Mouse (Mus musculus): ENCODE data around the gene Tbc1d22b. TPM values are rescaled to one million over a fixed set of nuclear protein-coding genes. Genes with fewer than 3 reads are reported as not detected.

Tbc1d22b gene
- polyA plus RNA-seq, 1 experiment from 2014 or later: 18.8 TPM

- no peak overlapping the region for H3K27ac ChIP-seq (replicated peaks)
- 58% methylated on average over 8 of the region's 8 CpGs for WGBS
- H3K4me3 ChIP-seq: peak overlapping the region; percentile 97
Measured at GRCm38 (mm10) chr17:29548994-29549393, 591 bp upstream of the Tbc1d22b start.

DNA sequence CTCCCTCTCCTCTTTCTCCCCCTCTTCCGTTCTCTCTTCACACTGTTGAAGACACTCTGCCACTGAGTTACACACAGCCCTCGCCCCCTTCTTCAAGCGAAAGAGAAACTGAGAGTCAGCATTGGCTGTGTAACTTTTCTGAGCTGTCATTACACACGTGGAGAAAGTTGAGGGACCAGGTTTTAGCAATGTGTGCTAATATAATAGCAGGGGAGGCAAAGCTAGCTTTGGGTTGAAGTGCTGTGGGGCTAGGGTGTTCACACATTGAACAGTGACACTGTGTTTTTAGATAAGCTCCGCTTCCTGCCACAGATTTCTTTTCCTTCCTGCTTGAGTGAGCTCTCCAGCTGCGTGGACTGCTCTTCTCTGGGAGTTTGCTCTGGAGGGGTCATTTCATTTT lies 1.4 kb downstream of the Tbc1d22b start:
- Histone ChIP-seq H3K4me3 (peak overlapping the region; percentile 97), H3K27me3 (ENCODE audit: low read depth, poor library complexity, severe bottlenecking) (no peaks in the 10 kb centered on the region), H3K36me3 (no peaks in the 10 kb centered on the region), H3K27ac (replicated peaks) (no peak overlapping the region), H3K4me1 (peaks cover 26% of the 10 kb centered on the region), H3K9me3 (replicated peaks) (no peaks in the 10 kb centered on the region)
- 73% methylated on average over 6 of the region's 6 CpGs for WGBS
- no peak for DNase-seq (ENCODE audit: low spot score)

More at GRCm38 (mm10) chr17:29548994-29549393, 591 bp upstream of the Tbc1d22b start:
- no peaks in the 10 kb centered on the region for H3K36me3 ChIP-seq
- H3K4me1 ChIP-seq: peaks cover 26% of the 10 kb centered on the region
- no peak for DNase-seq (ENCODE audit: low spot score)
- H3K27me3 ChIP-seq (ENCODE audit: low read depth, poor library complexity, severe bottlenecking): no peaks in the 10 kb centered on the region
- H3K9me3 ChIP-seq (replicated peaks): no peaks in the 10 kb centered on the region

DNA sequence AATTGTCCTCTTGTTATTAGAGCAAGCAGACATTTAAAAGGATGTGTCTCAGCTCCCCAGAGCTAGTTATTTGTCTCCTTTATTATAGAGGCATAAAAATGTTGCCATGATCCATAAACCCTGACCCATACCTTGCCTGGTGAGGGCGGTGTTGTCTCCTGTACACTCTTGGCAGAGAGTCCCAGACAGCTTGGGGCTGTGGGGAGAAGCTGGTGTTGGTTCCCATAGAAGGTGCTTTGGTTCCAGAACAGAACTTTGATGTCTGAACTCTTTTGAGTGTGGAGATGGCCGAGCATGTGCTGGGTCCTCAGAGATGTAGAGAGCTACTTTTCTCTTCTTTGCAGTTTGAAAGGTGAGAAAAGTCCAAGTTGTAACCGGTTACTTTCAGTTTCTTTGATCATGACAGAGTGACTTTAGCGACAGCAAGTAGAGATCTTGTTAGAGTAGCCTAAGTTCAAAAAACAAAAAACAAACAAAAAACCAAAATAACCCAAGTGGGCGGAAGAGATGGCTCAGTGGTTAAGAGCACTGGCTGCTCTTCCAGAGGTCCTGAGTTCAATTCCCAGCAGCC lies 2.7 kb downstream of the Tbc1d22b start, which contains the start of gene Tmem217:
TSS of gene Tmem217 (minus strand) at position 224 of the 571 bp plus-strand sequence.
- Histone ChIP-seq H3K4me3 (peak within 1 kb of the TSS; percentile 97; the same call in 1 of the 2 replicates), H3K9me3 (replicated peaks) (no peaks in the 10 kb centered on the region), H3K27ac (replicated peaks) (no peak within 1 kb of the TSS), H3K36me3 (peaks cover 9% of the 10 kb centered on the region), H3K4me1 (peaks cover 26% of the 10 kb centered on the region), H3K27me3 (ENCODE audit: low read depth, poor library complexity, severe bottlenecking) (no peaks in the 10 kb centered on the region)
- DNase-seq (ENCODE audit: low spot score): no peak
- WGBS: 90% methylated on average over 5 of the region's 5 CpGs

DNA sequence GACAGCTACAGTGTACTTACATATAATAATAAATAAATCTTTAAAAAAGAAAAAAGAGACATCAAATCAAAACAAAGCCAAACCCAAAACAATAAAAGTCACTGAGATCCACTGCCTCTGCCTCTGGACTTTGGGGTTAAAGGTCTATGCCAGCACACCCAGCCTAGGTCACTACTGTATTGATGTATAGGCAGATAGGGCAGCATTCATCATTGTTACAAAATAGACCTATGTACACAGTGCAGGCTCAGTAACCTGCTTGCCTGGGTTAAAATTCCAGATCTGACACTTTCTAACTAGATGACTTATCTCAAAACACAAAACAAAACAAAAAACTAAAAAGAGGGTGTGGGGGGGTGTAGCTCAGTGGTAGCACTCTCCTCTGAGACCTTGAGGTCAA lies 4.6 kb downstream of the Tbc1d22b start:
- peaks cover 23% of the 10 kb centered on the region for H3K4me1 ChIP-seq
- H3K36me3 ChIP-seq: peaks cover 14% of the 10 kb centered on the region
- H3K27ac ChIP-seq (replicated peaks): no peak overlapping the region
- no peak overlapping the region for H3K4me3 ChIP-seq
- DNase-seq (ENCODE audit: low spot score): no peak
- no peaks in the 10 kb centered on the region; the same call in 1 of the 2 replicates for H3K9me3 ChIP-seq (replicated peaks)
- no peaks in the 10 kb centered on the region for H3K27me3 ChIP-seq (ENCODE audit: low read depth, poor library complexity, severe bottlenecking)

DNA sequence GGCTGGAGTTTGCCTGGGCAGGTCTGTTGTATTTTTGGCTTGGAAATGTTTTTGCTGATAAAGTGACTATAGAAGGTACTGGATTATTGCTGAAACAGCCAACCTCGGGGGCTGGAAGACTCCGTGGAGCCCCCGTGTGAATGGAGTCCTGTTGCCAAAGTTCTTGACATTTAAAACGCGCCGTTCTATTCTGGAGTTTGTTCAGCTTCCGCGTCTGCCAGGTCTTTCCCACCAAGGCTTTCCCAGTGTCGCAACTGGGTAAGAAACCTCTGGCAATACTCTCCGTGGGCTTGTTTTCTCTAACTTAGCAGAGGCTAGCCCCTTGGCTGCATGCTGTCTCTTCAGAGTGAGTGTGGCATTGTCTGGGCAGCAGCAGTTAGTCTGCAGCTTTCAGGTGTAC lies 6.9 kb downstream of the Tbc1d22b start:
- 94% methylated on average over 10 of the region's 10 CpGs for WGBS

GRCm38 (mm10) chr17:29556893-29557292 lies 7.3 kb downstream of the Tbc1d22b start:
- Histone ChIP-seq H3K27ac (replicated peaks) (no peak overlapping the region), H3K36me3 (peaks cover 24% of the 10 kb centered on the region), H3K9me3 (replicated peaks) (peaks cover 5% of the 10 kb centered on the region; the same call in 1 of the 2 replicates), H3K27me3 (ENCODE audit: low read depth, poor library complexity, severe bottlenecking) (no peaks in the 10 kb centered on the region), H3K4me3 (no peak overlapping the region), H3K4me1 (no peaks in the 10 kb centered on the region)
- no peak for DNase-seq (ENCODE audit: low spot score)
- 90% methylated on average over 7 of the region's 7 CpGs for WGBS

More for the DNA sequence above, 6.9 kb downstream of the Tbc1d22b start:
- no peak for DNase-seq (ENCODE audit: low spot score)
- H3K27ac ChIP-seq (replicated peaks): no peak overlapping the region
- peaks cover 24% of the 10 kb centered on the region for H3K36me3 ChIP-seq
- H3K4me1 ChIP-seq: peaks cover 2% of the 10 kb centered on the region; the same call in 1 of the 2 replicates
- H3K27me3 ChIP-seq (ENCODE audit: low read depth, poor library complexity, severe bottlenecking): no peaks in the 10 kb centered on the region
- no peak overlapping the region for H3K4me3 ChIP-seq
- peaks cover 5% of the 10 kb centered on the region; the same call in 1 of the 2 replicates for H3K9me3 ChIP-seq (replicated peaks)

DNA sequence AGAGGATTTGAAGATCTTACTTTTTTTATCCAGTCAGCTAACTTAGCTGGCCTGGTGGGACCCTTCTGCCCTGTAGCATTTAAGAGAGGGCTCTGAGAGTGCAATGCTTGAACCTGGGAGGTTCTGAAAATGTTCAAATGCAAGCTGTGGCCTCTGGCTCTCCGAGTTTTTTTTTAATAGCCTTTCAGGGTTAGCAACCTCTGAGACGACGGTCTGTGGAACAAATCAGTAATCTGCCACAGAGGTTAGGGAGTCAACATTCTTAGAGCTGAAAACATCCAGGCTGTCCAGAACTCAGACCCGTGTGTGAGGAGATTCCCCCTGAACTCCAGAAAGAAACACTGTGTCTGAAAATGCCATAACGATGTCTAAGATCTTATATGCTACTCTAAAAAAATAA lies 8.9 kb downstream of the Tbc1d22b start:
- Histone ChIP-seq H3K4me3 (no peak overlapping the region), H3K9me3 (replicated peaks) (peaks cover 5% of the 10 kb centered on the region; the same call in 1 of the 2 replicates), H3K27me3 (ENCODE audit: low read depth, poor library complexity, severe bottlenecking) (no peaks in the 10 kb centered on the region), H3K27ac (replicated peaks) (no peak overlapping the region), H3K4me1 (no peaks in the 10 kb centered on the region), H3K36me3 (peaks cover 24% of the 10 kb centered on the region)
- WGBS: 90% methylated on average over 5 of the region's 5 CpGs
- DNase-seq (ENCODE audit: low spot score): no peak

DNA sequence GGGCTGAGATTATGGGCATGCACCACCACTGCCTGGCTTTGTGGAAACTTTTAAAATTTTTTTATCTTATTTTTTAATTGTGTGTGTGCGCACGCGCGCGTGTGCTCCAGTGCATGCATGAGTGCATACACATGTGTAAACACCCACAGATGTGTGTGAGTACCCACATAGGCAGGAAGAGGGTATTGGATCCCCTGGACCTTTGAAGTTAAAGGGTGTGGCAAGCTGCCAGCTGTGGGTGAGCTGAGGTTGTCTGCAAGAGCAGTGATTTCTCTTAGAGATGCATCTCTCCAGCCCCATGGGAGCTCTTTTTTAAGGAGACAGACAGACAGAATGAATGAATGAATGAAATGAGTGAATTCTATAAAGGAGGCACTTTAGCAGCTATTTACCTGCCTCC lies 15.9 kb downstream of the Tbc1d22b start:
- Histone ChIP-seq H3K4me3 (no peak overlapping the region), H3K27ac (replicated peaks) (no peak overlapping the region), H3K27me3 (ENCODE audit: low read depth, poor library complexity, severe bottlenecking) (no peaks in the 10 kb centered on the region), H3K4me1 (no peaks in the 10 kb centered on the region), H3K36me3 (peaks cover 58% of the 10 kb centered on the region), H3K9me3 (replicated peaks) (no peaks in the 10 kb centered on the region)
- 97% methylated on average over 5 of the region's 5 CpGs for WGBS
- DNase-seq (ENCODE audit: low spot score): no peak

DNA sequence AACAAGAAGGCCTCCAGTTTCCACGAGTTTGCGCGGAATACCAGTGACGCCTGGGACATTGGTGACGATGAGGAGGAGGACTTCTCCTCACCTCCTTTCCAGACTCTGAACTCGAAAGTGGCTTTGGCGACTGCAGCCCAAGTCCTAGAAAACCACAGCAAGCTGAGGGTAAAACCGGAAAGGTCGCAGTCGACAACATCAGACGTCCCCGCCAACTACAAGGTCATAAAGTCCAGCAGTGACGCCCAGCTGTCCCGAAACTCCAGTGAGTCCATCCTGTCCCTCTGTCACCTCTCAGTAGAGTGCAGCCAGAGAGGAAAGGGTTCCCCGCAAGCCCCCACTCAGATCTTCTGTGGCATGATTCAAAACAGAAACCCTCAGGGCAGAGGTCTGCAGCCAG lies 18.9 kb downstream of the Tbc1d22b start:
- WGBS: 95% methylated on average over 15 of the region's 15 CpGs
- no peak for DNase-seq (ENCODE audit: low spot score)
- Histone ChIP-seq H3K4me1 (no peaks in the 10 kb centered on the region), H3K9me3 (replicated peaks) (no peaks in the 10 kb centered on the region), H3K27ac (replicated peaks) (no peak overlapping the region), H3K27me3 (ENCODE audit: low read depth, poor library complexity, severe bottlenecking) (no peaks in the 10 kb centered on the region), H3K4me3 (no peak overlapping the region), H3K36me3 (peaks cover 87% of the 10 kb centered on the region)

GRCm38 (mm10) chr17:29569831-29570230 lies 20.2 kb downstream of the Tbc1d22b start:
- WGBS: 93% methylated on average over 6 of the region's 6 CpGs
- DNase-seq (ENCODE audit: low spot score): no peak
- Histone ChIP-seq H3K27me3 (ENCODE audit: low read depth, poor library complexity, severe bottlenecking) (no peaks in the 10 kb centered on the region), H3K27ac (replicated peaks) (no peak overlapping the region), H3K4me1 (no peaks in the 10 kb centered on the region), H3K36me3 (peaks cover 88% of the 10 kb centered on the region), H3K4me3 (no peak overlapping the region), H3K9me3 (replicated peaks) (no peaks in the 10 kb centered on the region)

DNA sequence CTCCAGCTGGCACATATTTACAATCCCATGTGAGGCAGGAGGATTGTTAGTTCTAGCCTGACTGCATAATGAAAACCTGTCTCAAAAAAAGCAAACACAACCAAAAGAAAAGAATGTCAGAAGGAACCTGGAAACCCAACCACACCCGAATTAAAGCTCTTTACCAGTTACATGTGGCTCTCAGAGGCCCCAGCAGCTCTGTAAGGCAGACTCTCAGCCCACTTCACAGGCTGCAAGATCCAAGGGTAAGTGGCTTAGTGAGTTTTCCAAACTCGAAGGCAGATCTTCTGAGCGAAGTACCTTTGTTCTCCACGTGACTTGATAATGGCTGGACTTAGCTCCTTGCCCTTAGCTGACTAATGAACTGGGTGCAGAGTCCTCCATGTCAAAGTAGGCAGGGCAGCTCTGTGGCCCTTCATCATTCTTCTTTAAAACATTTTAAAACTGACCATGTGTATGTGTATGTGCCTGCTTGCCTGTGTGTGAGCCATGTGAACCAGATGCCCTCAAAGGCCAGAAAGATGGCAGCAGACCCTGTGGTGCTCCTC lies 30.1 kb downstream of the Tbc1d22b start:
- H3K4me1 ChIP-seq: peaks cover 3% of the 10 kb centered on the region; the same call in 1 of the 2 replicates
- H3K36me3 ChIP-seq: peaks cover 91% of the 10 kb centered on the region
- no peaks in the 10 kb centered on the region for H3K27me3 ChIP-seq (ENCODE audit: low read depth, poor library complexity, severe bottlenecking)
- WGBS: 88% methylated on average over 4 of the region's 4 CpGs
- DNase-seq (ENCODE audit: low spot score): no peak
- no peak overlapping the region for H3K27ac ChIP-seq (replicated peaks)
- H3K9me3 ChIP-seq (replicated peaks): no peaks in the 10 kb centered on the region
- H3K4me3 ChIP-seq: no peak overlapping the region

GRCm38 (mm10) chr17:29583569-29583968 lies 34.0 kb downstream of the Tbc1d22b start:
- Histone ChIP-seq H3K4me3 (no peak overlapping the region), H3K27ac (replicated peaks) (no peak overlapping the region), H3K36me3 (peaks cover 71% of the 10 kb centered on the region), H3K4me1 (peaks cover 4% of the 10 kb centered on the region; the same call in 1 of the 2 replicates), H3K27me3 (ENCODE audit: low read depth, poor library complexity, severe bottlenecking) (no peaks in the 10 kb centered on the region), H3K9me3 (replicated peaks) (no peaks in the 10 kb centered on the region)
- DNase-seq (ENCODE audit: low spot score): no peak
- 86% methylated on average over 5 of the region's 5 CpGs for WGBS

GRCm38 (mm10) chr17:29584306-29584705 lies 34.7 kb downstream of the Tbc1d22b start:
- DNase-seq (ENCODE audit: low spot score): no peak
- WGBS: 89% methylated on average over 5 of the region's 5 CpGs
- H3K4me3 ChIP-seq: no peak overlapping the region

More at GRCm38 (mm10) chr17:29584306-29584705, 34.7 kb downstream of the Tbc1d22b start:
- no peaks in the 10 kb centered on the region for H3K9me3 ChIP-seq (replicated peaks)
- H3K4me1 ChIP-seq: peaks cover 8% of the 10 kb centered on the region
- H3K27ac ChIP-seq (replicated peaks): no peak overlapping the region
- no peaks in the 10 kb centered on the region for H3K27me3 ChIP-seq (ENCODE audit: low read depth, poor library complexity, severe bottlenecking)
- H3K36me3 ChIP-seq: peaks cover 64% of the 10 kb centered on the region

All from midbrain, embryonic 10.5 days (tissue).